Mouse (Mus musculus) forebrain, embryonic 15.5 days (tissue): ENCODE results near the gene Chn2. TPM values are rescaled to one million over a fixed set of nuclear protein-coding genes. Genes with fewer than 3 reads are reported as not detected.
A peak's percentile ranks its signal among the peaks of the same experiment; 100 is the strongest.

Source experiments
- ATAC-seq: fragments of 200-750 bp; cut with Nextera tagmentation; replicated peaks from 2 replicates; pipeline ENCODE4 v1.8.0; 2017; ENCODE audit warnings: mild to moderate bottlenecking, moderate TSS enrichment, moderate library complexity
- H3K27ac ChIP-seq: fragments of 300-500 bp; sonication (generic); replicated peaks from 2 replicates; pipeline ENCODE4 v1.5.1; 2015; ENCODE audit warnings: mild to moderate bottlenecking, inconsistent platforms
- H3K27me3 ChIP-seq: fragments of 300-500 bp; sonication (generic); 2 replicates; pipeline ENCODE4 v1.6.1; 2015; ENCODE audit warnings: inconsistent platforms
- H3K36me3 ChIP-seq: fragments of 300-500 bp; sonication (generic); 2 replicates; pipeline ENCODE4 v1.6.1; 2015; ENCODE audit warnings: mild to moderate bottlenecking, inconsistent platforms
- H3K4me1 ChIP-seq: fragments of 300-500 bp; sonication (generic); 2 replicates; pipeline ENCODE4 v1.6.1; 2015; ENCODE audit warnings: inconsistent platforms
- H3K4me2 ChIP-seq: fragments of 300-500 bp; sonication (generic); replicated peaks from 2 replicates; pipeline ENCODE4 v1.6.1; 2015; ENCODE audit warnings: mild to moderate bottlenecking, inconsistent platforms
- H3K4me3 ChIP-seq: fragments of 300-500 bp; sonication (generic); 2 replicates; pipeline ENCODE4 v1.5.1; 2015; ENCODE audit warnings: mild to moderate bottlenecking, inconsistent platforms
- H3K9ac ChIP-seq: fragments of 300-500 bp; sonication (generic); replicated peaks from 2 replicates; pipeline ENCODE4 v1.6.1; 2015; ENCODE audit warnings: mild to moderate bottlenecking, inconsistent platforms
- H3K9me3 ChIP-seq: fragments of 300-500 bp; sonication (generic); 2 replicates; pipeline ENCODE4 v1.6.1; 2016; ENCODE audit warnings: inconsistent platforms
- WGBS: fragments of 180-500 bp; shearing (Covaris S2); methylation state at CpG from one replicate; pipeline ENCODE4 v1.1.7; 2015; ENCODE audit warnings: mixed read lengths; 5-methylcytosine and 5-hydroxymethylcytosine counted together
- polyA plus RNA-seq: library from polyadenylated mRNA; unstranded; fragments of >200 nt; fragmentation: Nextera tagmentation; extraction: Ambion mirVana; gene quantifications from 2 replicates; pipeline ENCODE4 v1.2.1, GENCODE M21; 2015

Gene Chn2
- polyA plus RNA-seq, 1 experiment from 2014 or later: 46.2 TPM

DNA sequence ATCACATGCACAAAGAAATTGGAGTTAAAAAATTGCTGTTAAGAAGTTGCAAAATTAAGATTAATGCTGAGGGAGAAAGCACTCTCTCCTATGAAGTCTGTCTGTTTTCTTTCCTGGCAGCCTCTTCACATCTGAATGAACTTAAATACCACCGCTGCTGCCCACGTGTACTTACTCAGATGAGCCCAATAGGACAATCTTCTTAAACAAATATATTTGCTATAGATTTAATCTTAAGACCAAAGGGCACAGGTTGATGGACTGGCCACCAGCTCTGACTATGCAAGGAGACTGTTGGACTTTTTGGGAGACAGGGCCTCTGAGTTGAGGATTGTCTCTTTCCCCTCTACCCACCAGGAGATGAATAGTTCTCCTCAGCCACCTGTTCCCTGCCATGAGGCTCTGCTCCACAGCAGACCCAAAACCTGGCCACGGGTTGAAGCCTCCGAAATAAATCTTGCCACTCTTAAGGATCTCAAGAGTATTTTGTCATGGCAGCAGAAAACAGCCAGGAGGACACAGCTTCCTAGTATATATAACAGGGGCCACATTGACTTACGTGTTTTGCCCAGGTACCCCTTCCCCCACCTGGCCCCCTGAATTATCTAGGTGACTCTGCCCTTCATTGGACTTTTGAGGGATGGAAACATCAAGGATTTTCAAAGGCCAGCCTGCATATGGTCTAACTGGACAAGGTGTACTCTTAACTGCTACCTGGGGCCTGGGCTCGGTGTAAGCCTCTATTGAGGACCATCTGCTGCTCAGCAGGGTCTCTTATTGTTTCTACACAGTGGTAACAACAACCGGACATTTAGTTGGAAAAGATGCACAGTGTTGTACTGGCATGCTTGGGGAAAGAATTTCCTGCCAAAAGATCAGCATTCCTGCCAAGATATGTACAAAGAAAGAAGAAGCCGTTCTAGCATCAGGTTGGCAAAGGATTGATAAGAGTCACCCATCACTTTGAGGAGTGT lies 6.7 kb downstream of the Chn2 start:
- no peaks in the 10 kb centered on the region for H3K36me3 ChIP-seq
- H3K4me2 ChIP-seq: no peak overlapping the region
- H3K27ac ChIP-seq: no peak overlapping the region
- WGBS: 70% methylated on average over 8 of the region's 8 CpGs
- no peak overlapping the region for H3K9ac ChIP-seq
- no peak for ATAC-seq
- no peaks in the 10 kb centered on the region for H3K9me3 ChIP-seq
- H3K27me3 ChIP-seq: no peaks in the 10 kb centered on the region
- H3K4me3 ChIP-seq: no peak overlapping the region
- peaks cover 20% of the 10 kb centered on the region for H3K4me1 ChIP-seq

DNA sequence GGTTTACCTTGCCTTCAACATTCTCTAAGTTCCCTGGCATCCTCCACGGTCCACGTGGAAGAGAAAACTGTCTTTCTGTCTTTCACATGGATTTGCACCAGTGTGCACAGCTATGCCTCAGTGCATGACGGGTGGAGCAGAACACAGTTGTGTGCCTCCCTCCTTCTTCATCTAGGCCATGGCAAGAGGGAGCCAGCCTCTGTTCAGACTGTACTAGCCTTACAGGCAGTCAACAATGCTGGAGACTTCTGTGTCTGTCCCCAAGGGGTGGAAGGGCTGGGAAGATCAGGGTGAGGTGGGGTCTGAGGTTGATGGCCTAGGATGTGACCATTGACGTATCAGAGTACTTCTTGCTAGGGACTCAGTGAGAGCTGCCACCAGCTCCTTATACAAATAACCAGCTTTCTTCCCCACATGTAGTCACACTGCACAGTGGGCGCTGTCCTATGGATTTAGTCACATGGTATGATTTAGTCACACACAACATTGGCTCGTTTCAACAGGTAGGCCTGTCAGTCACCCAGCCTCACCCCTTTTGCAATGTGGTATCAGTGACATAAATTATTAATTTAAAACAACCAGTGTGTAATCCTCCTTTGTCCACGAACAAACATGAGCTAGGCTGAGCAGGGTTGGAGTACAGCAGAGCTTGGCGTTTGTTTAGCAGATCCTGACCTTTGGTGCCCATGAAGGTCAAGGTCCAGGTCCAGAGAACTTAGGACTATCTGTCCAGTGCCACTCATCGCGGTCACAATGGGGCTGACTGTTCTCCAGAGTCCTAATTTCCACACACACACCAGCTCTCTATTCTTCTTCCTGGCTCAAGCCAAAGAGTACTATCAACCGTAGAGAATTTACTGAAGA lies 7.8 kb downstream of the Chn2 start:
- Histone ChIP-seq H3K4me3 (no peak overlapping the region), H3K9me3 (no peaks in the 10 kb centered on the region), H3K27me3 (no peaks in the 10 kb centered on the region), H3K4me1 (peaks cover 20% of the 10 kb centered on the region), H3K4me2 (no peak overlapping the region), H3K9ac (no peak overlapping the region), H3K36me3 (no peaks in the 10 kb centered on the region), H3K27ac (no peak overlapping the region)
- no peak for ATAC-seq
- WGBS: 87% methylated on average over 11 of the region's 11 CpGs

DNA sequence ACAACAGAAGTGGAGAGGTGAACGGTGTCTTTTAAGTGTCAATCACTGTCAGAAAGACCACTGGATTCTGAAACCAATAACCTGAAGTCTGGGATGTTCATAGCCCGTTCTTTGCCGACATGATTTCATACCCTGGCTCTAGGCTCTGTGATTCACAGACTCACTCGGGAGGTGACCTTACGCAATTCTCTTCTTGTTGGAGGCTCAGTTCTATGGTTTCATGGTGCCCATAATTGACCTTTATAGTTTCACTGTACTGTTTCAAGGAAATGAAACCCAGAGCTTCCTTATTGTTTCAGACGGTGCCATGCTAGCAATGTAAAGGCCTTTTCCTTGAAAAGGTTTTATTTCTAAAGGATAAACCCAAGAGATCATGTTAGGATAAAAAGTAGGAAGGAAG lies 9.4 kb downstream of the Chn2 start:
- Histone ChIP-seq H3K36me3 (no peaks in the 10 kb centered on the region), H3K4me3 (no peak overlapping the region)
- WGBS: 92% methylated on average over 6 of the region's 6 CpGs

DNA sequence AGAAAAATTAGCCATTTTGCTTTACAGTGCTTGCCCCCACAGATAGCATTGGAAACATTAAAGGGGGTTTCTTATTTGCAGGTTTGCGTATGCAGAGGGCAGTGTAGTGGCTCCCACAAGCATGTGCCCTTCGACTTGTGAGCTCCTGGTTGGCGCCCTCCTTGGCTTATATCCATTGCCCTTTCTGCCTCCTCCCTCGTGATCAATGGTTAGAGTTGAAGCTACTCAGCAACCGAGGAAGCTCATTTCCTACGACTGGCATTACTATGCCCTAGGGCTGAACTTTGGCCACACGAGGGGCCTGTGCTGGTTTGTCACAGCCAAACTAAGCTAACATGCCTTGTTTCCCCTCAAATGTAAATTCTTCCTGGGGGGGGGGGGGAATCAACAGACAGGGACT lies 11.8 kb downstream of the Chn2 start:
- Histone ChIP-seq H3K4me1 (peaks cover 48% of the 10 kb centered on the region), H3K4me3 (no peak overlapping the region), H3K27ac (0 out of 2 replicates have a peak overlapping the region, but pooled peaks have one; percentile 29), H3K4me2 (no peak overlapping the region), H3K27me3 (no peaks in the 10 kb centered on the region), H3K9me3 (no peaks in the 10 kb centered on the region), H3K9ac (no peak overlapping the region), H3K36me3 (no peaks in the 10 kb centered on the region)
- 64% methylated on average over 7 of the region's 7 CpGs for WGBS
- ATAC-seq: no peak

More for the DNA sequence above, 9.4 kb downstream of the Chn2 start:
- H3K27ac ChIP-seq: no peak overlapping the region
- H3K27me3 ChIP-seq: no peaks in the 10 kb centered on the region
- no peak for ATAC-seq
- H3K9me3 ChIP-seq: no peaks in the 10 kb centered on the region
- peaks cover 32% of the 10 kb centered on the region for H3K4me1 ChIP-seq
- H3K4me2 ChIP-seq: no peak overlapping the region
- no peak overlapping the region for H3K9ac ChIP-seq

- H3K27ac ChIP-seq: 0 out of 2 replicates have a peak overlapping the region, but pooled peaks have one; percentile 29
- WGBS: 76% methylated on average over 7 of the region's 7 CpGs
- H3K9me3 ChIP-seq: no peaks in the 10 kb centered on the region
- no peak for ATAC-seq
- no peak overlapping the region for H3K9ac ChIP-seq
- no peaks in the 10 kb centered on the region for H3K27me3 ChIP-seq
- H3K4me1 ChIP-seq: peaks cover 55% of the 10 kb centered on the region
- H3K36me3 ChIP-seq: no peaks in the 10 kb centered on the region
- no peak overlapping the region for H3K4me3 ChIP-seq
- H3K4me2 ChIP-seq: no peak overlapping the region
Observed at GRCm38 (mm10) chr6:54052124-54052523, 12.8 kb downstream of the Chn2 start.

GRCm38 (mm10) chr6:54052666-54053065 lies 13.3 kb downstream of the Chn2 start:
- H3K4me1 ChIP-seq: peaks cover 58% of the 10 kb centered on the region
- H3K4me2 ChIP-seq: no peak overlapping the region
- H3K9ac ChIP-seq: no peak overlapping the region
- no peaks in the 10 kb centered on the region for H3K9me3 ChIP-seq
- no peaks in the 10 kb centered on the region for H3K27me3 ChIP-seq
- H3K27ac ChIP-seq: no peak overlapping the region
- no peak overlapping the region for H3K4me3 ChIP-seq
- 91% methylated on average over 1 of the region's 1 CpGs for WGBS
- no peaks in the 10 kb centered on the region for H3K36me3 ChIP-seq
- no peak for ATAC-seq

DNA sequence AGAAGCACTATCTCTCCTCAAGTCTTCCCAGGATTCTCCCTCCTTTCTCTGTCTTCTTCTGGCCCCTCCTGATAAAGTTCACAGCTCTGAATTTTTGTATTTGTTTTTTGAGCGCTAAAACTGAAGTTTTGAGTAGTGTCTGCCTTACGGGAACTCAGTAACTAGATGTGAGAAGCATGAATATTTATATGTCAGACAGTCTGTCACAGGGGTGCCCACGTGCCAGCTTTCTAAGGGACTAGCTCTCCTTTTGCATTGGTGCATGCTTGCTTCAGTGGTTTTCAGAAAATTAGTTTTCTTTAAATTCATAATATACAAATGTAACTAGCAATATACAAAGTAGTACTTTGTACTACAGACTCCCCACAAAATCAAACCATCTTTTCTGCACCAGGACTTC lies 14.0 kb downstream of the Chn2 start:
- ATAC-seq: 0 out of 2 replicates have a peak, but pooled peaks have one; percentile 43
- H3K4me1 ChIP-seq: peaks cover 59% of the 10 kb centered on the region
- WGBS: 46% methylated on average over 3 of the region's 3 CpGs
- H3K4me3 ChIP-seq: no peak overlapping the region
- no peaks in the 10 kb centered on the region for H3K9me3 ChIP-seq
- H3K9ac ChIP-seq: no peak overlapping the region
- no peaks in the 10 kb centered on the region for H3K27me3 ChIP-seq
- H3K4me2 ChIP-seq: no peak overlapping the region
- no peaks in the 10 kb centered on the region for H3K36me3 ChIP-seq
- H3K27ac ChIP-seq: no peak overlapping the region

GRCm38 (mm10) chr6:54055387-54055786 lies 16.0 kb downstream of the Chn2 start:
- 67% methylated on average over 5 of the region's 5 CpGs for WGBS
- Histone ChIP-seq H3K9ac (no peak overlapping the region), H3K4me2 (no peak overlapping the region), H3K36me3 (no peaks in the 10 kb centered on the region), H3K9me3 (no peaks in the 10 kb centered on the region), H3K27ac (no peak overlapping the region), H3K4me1 (peaks cover 59% of the 10 kb centered on the region), H3K4me3 (no peak overlapping the region), H3K27me3 (no peaks in the 10 kb centered on the region)
- ATAC-seq: no peak

- peak; percentile 53; the same call in 1 of the 2 replicates for ATAC-seq
- H3K27me3 ChIP-seq: no peaks in the 10 kb centered on the region
- peak overlapping the region; percentile 70 for H3K27ac ChIP-seq
- 54% methylated on average over 18 of the region's 18 CpGs for WGBS
- no peak overlapping the region for H3K4me3 ChIP-seq
- H3K4me1 ChIP-seq: peaks cover 59% of the 10 kb centered on the region
- H3K4me2 ChIP-seq: no peak overlapping the region
- H3K9me3 ChIP-seq: no peaks in the 10 kb centered on the region
- no peak overlapping the region for H3K9ac ChIP-seq
- H3K36me3 ChIP-seq: no peaks in the 10 kb centered on the region
Observed at GRCm38 (mm10) chr6:54056548-54057532, 17.5 kb downstream of the Chn2 start.

- H3K9me3 ChIP-seq: no peaks in the 10 kb centered on the region
- H3K4me3 ChIP-seq: no peak overlapping the region
- H3K9ac ChIP-seq: no peak overlapping the region
- H3K27me3 ChIP-seq: no peaks in the 10 kb centered on the region
- H3K27ac ChIP-seq: no peak overlapping the region
- H3K4me1 ChIP-seq: peaks cover 58% of the 10 kb centered on the region
- no peaks in the 10 kb centered on the region for H3K36me3 ChIP-seq
- no peak overlapping the region for H3K4me2 ChIP-seq
- WGBS: 80% methylated on average over 10 of the region's 10 CpGs
- no peak for ATAC-seq
Observed at GRCm38 (mm10) chr6:54057661-54058060, 18.3 kb downstream of the Chn2 start.

- WGBS: 85% methylated on average over 8 of the region's 8 CpGs
- H3K27ac ChIP-seq: no peak overlapping the region
- H3K4me1 ChIP-seq: peaks cover 50% of the 10 kb centered on the region
- no peaks in the 10 kb centered on the region for H3K27me3 ChIP-seq
- H3K9me3 ChIP-seq: no peaks in the 10 kb centered on the region
- H3K4me3 ChIP-seq: no peak overlapping the region
- no peak for ATAC-seq
- no peaks in the 10 kb centered on the region for H3K36me3 ChIP-seq
- H3K4me2 ChIP-seq: no peak overlapping the region
- no peak overlapping the region for H3K9ac ChIP-seq
Observed at GRCm38 (mm10) chr6:54058837-54059236, 19.5 kb downstream of the Chn2 start.
